ENCODE assay signal across 8 mouse cellular contexts in the genomic region with DNA sequence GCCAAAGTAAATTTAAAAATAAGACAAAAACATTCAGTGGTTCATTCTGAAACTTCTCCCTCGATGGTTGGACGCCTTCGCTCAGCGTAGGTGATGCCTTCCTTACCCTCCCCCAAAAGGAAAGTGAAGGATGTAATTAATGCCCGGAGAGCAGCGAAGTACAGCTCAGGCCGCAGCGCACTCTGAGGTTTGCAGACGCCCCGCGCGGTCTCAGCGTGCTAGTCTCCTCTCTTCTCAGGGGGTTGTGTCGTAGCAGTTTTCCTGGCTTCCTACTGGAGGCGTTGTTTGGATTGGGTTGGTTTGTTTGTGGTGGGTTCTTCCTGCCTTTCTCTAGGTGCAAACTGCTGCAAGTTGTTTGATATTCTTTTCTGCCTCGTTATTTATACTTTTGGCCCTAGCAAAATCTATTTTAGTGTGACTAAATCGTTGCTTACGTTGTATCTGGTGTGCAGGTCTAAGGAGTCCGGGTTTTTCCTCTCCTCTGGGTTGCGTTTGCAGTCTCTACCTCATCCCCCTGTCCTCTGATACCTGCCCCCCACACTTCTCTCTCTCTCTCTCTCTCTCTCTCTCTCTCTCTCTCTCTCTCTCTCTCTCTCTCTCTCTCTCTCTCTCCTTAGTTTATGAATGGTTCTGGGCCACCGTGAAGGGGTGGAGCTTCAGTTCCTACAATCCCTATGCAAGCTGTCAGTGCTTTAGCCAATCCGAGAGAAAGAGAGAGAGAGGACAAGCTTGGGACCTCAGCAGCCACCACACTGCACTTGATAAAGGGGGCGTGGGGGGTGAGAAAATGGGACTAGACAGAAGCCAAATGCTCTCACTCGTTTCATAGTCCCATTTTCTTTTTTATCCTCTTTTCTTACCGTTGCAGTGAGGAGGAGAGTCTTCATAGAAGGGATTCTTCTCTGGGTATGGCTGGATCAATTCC. TPM values are rescaled to one million over a fixed set of nuclear protein-coding genes. Genes with fewer than 3 reads are reported as not detected.
A peak's percentile ranks its signal among the peaks of the same experiment; 100 is the strongest.
DNase-seq lines count a peak whose midpoint lies in the region; ATAC-seq and TF ChIP-seq lines count a peak whose summit lies in the region.

TSS of gene Mab21l2 (minus strand) at position 539 of the 925 bp plus-strand sequence.

- peak within 1 kb of the TSS; percentile 58 for H3K4me2 ChIP-seq in forebrain, embryonic 13.5 days

- peaks cover 76% of the 10 kb centered on the region for H3K27me3 ChIP-seq in forebrain, embryonic 13.5 days
- H3K27me3 ChIP-seq in liver, adult 2 months (ENCODE audit: control insufficient read depth, insufficient read depth, low read length): no peaks in the 10 kb centered on the region
- H3K27me3 ChIP-seq in splenic B cell, adult 2 months (ENCODE audit: control insufficient read depth, insufficient read depth, low read length, poor library complexity, severe bottlenecking): peaks cover 2% of the 10 kb centered on the region; the same call in 1 of the 2 replicates

- H3K4me1 ChIP-seq in forebrain, embryonic 13.5 days: peaks cover 21% of the 10 kb centered on the region
- H3K4me1 ChIP-seq in liver, adult 2 months (ENCODE audit: control insufficient read depth, insufficient read depth, low read length): peaks cover 2% of the 10 kb centered on the region; the same call in 1 of the 2 replicates

- peak within 1 kb of the TSS; percentile 37 for H3K4me3 ChIP-seq in forebrain, embryonic 13.5 days
- peak within 1 kb of the TSS; percentile 77; the same call in 1 of the 2 replicates for H3K4me3 ChIP-seq in liver, adult 2 months (ENCODE audit: insufficient read depth, low read depth, low read length)

- ATAC-seq in forebrain, embryonic 13.5 days: peak; percentile 61; the same call in 1 of the 2 replicates

- H3K9ac ChIP-seq in forebrain, embryonic 13.5 days: no peak within 1 kb of the TSS
- H3K9ac ChIP-seq in liver, adult 2 months (ENCODE audit: low read depth, low read length): 0 out of 2 replicates have a peak within 1 kb of the TSS, but pooled peaks have one; percentile 8

- TF ChIP-seq CTCF in liver, adult 2 months (IDR thresholded peaks at IDR 0.05; ENCODE audit: low read depth, low read length): no peak

- TF ChIP-seq POLR2A in liver, adult 2 months (IDR thresholded peaks at IDR 0.05; ENCODE audit: extremely low read depth, insufficient read depth, low read length): no peak

- WGBS in forebrain, embryonic 13.5 days: 1% methylated on average over 25 of the region's 25 CpGs
- 37% methylated on average over 25 of the region's 25 CpGs for WGBS in liver, adult 2 months

- no peak within 1 kb of the TSS for H3K27ac ChIP-seq in forebrain, embryonic 13.5 days
- H3K27ac ChIP-seq in liver, adult 2 months (replicated peaks; ENCODE audit: insufficient read depth, low read depth, low read length): no peak within 1 kb of the TSS

- no peaks in the 10 kb centered on the region for H3K79me2 ChIP-seq in liver, adult 2 months (ENCODE audit: control insufficient read depth, insufficient read depth, low read length)

- no peaks in the 10 kb centered on the region for H3K9me3 ChIP-seq in forebrain, embryonic 13.5 days (replicated peaks)

- peak; percentile 48 to 62 for DNase-seq in kidney, postnatal 4 days
- DNase-seq in kidney, adult 8-10 months: no peak
- DNase-seq in adrenal gland, postnatal 36 days: peak; percentile 32 to 46
- no peak for DNase-seq in liver, adult 2 months (ENCODE audit: extremely low read depth, low read depth, low spot score)
- DNase-seq in splenic B cell, adult 2 months (ENCODE audit: low read depth, low spot score): peak; percentile 32
- DNase-seq in left cerebral cortex, adult 11 months (ENCODE audit: low spot score): no peak
- no peak for DNase-seq in layer of hippocampus, postnatal 36 days

- H3K36me3 ChIP-seq in forebrain, embryonic 13.5 days (ENCODE audit: poor library complexity, severe bottlenecking): no peaks in the 10 kb centered on the region
- H3K36me3 ChIP-seq in liver, adult 2 months (ENCODE audit: control insufficient read depth, insufficient read depth, low read length): no peaks in the 10 kb centered on the region
- 0 out of 2 replicates have a peak, but pooled peaks cover 2% of the 10 kb centered on the region for H3K36me3 ChIP-seq in splenic B cell, adult 2 months (ENCODE audit: control insufficient read depth, insufficient read depth, low read length, poor library complexity, severe bottlenecking)

RNA-seq across cellular contexts. Expression of gene Mab21l2, which starts in this region (rescaled TPM):
- 1 to 10 TPM; 6.6 to 7.9 TPM for total RNA-seq in adrenal gland, postnatal 36 days (2021)
- 4.6 and 6.7 TPM in 2 replicates for polyA plus RNA-seq in forebrain, embryonic 13.5 days (2015; fragmentation: Nextera tagmentation; extraction: Ambion mirVana)
- 0.07 TPM in 1 of 2 replicates, not detected in the other for total RNA-seq in liver, adult 2 months (2014; rRNA removed)
- 0.11 and 0.28 TPM in 2 replicates for polyA plus RNA-seq in liver, adult 2 months (2012; rRNA removed)
- not detected for total RNA-seq in layer of hippocampus, postnatal 36 days (2021)

Comparison
In these comparisons a context has a peak if more than half of its experiments do, and no peak if none do; other contexts are left out.
1. DNase-seq: peak in kidney, postnatal 4 days (2 of 2), adrenal gland, postnatal 36 days (2 of 2) and splenic B cell, adult 2 months (single experiment); none in kidney, adult 8-10 months (0 of 2), liver, adult 2 months (single experiment), left cerebral cortex, adult 11 months (single experiment) and layer of hippocampus, postnatal 36 days (0 of 2).